ENCODE assay signal across 9 mouse cellular contexts in the genomic region with DNA sequence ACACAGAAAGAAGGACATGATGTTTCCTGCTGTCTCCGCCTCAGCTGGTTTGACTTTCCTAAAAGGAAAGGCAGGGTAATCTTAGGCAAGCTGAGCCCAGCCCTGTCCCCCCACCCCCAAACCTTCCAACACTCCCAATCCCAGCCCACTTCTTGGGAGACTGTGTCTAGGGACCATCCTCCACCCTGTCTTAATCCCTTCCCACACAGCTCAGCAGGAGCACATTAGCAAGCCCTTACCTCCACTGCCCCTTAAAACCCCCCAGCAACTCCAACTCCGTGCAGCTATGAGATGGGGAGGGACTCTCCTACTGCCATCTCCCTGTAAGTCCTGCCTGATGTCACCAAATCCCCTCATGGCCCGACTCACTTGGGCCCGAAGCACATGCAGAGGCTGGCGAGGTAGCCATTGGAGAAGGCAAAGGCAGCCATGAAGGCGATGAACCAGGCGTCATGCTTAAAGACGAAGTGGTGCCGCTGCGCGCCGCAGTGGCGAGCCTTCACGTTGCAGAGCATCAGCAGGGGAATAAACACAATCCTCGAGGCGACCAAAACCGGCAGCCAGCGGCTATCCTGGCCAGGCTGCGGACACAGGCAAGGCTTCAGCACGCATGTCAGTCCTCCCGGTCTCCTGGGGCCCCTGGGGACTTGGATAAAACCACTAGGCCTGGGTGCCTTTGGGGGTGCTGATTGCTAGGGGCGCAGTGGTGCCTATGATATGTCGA. TPM values are rescaled to one million over a fixed set of nuclear protein-coding genes. Genes with fewer than 3 reads are reported as not detected.
DNase-seq lines count a peak whose midpoint lies in the region; ATAC-seq and TF ChIP-seq lines count a peak whose summit lies in the region.
"Had no signal": no experiment of that assay in that cellular context is flagged by ENCODE, and none has a peak within 500 bp of the region (broad histone marks: within the 10 kb centered on the region; RNA-seq: fewer than 3 reads in every experiment).

No protein-coding gene starts in this region.

- WGBS in heart, embryonic 11.5 days (ENCODE audit: insufficient replicate concordance), result 56% methylated on average over 23 of the region's 23 CpGs
- 59% methylated on average over 23 of the region's 23 CpGs for WGBS in heart, embryonic 16.5 days
- 77% methylated on average over 23 of the region's 23 CpGs for WGBS in liver, postnatal 0 days (ENCODE audit: insufficient replicate concordance)

- H3K4me1 ChIP-seq in heart, embryonic 11.5 days (ENCODE audit: control insufficient read depth, insufficient read depth, low read length), result peaks cover 37% of the 10 kb centered on the region
- H3K4me1 ChIP-seq in G1E (ENCODE audit: insufficient read depth, low read depth, low read length), result peaks cover 75% of the 10 kb centered on the region
- peaks cover 34% of the 10 kb centered on the region for H3K4me1 ChIP-seq in heart, embryonic 16.5 days (ENCODE audit: control insufficient read depth, insufficient read depth, low read length)
- peaks cover 55% of the 10 kb centered on the region for H3K4me1 ChIP-seq in liver, postnatal 0 days (ENCODE audit: insufficient read depth)

- H3K9ac ChIP-seq in heart, embryonic 11.5 days (ENCODE audit: low read depth, low read length), result peak overlapping the region; percentile 34; the same call in 1 of the 2 replicates
- peak overlapping the region; percentile 58 for H3K9ac ChIP-seq in heart, embryonic 16.5 days (ENCODE audit: low read length)
- H3K9ac ChIP-seq in liver, postnatal 0 days (replicated peaks), result no peak overlapping the region

- no peak for ATAC-seq in heart, embryonic 11.5 days (replicated peaks; ENCODE audit: insufficient number of reproducible peaks, low FRiP score, low TSS enrichment)
- ATAC-seq in G1E (ENCODE audit: extremely low read depth, insufficient number of reproducible peaks, low FRiP score, poor library complexity, severe bottlenecking), result no peak
- ATAC-seq in heart, embryonic 16.5 days (replicated peaks; ENCODE audit: extremely low read depth, insufficient read depth, low FRiP score), result no peak
- no peak for ATAC-seq in liver, postnatal 0 days
- ATAC-seq: Patski had no signal

- H3K9me3 ChIP-seq in heart, embryonic 11.5 days (replicated peaks; ENCODE audit: control insufficient read depth, low read length), result no peaks in the 10 kb centered on the region
- H3K9me3 ChIP-seq in G1E (replicated peaks), result peaks cover 7% of the 10 kb centered on the region
- peaks cover 5% of the 10 kb centered on the region for H3K9me3 ChIP-seq in heart, embryonic 16.5 days (replicated peaks; ENCODE audit: control insufficient read depth, low read length)
- no peaks in the 10 kb centered on the region for H3K9me3 ChIP-seq in liver, postnatal 0 days (ENCODE audit: low read length)

- intact Hi-C loops in heart, postnatal 10 days (cut with DNase I), result no loop called here
- intact Hi-C loops in gastrocnemius, postnatal 36 days (cut with DNase I), result loop anchor here (1.0 kb wide), 1 partner anchor 43 kb away; no protein-coding TSS in a partner anchor

- no peak overlapping the region for H3K4me3 ChIP-seq in heart, embryonic 11.5 days (ENCODE audit: low read depth, low read length)
- H3K4me3 ChIP-seq in G1E (ENCODE audit: low read depth, low read length), result peak overlapping the region; percentile 28; the same call in 1 of the 2 replicates
- H3K4me3 ChIP-seq in heart, embryonic 16.5 days (ENCODE audit: low read length), result no peak overlapping the region
- no peak overlapping the region for H3K4me3 ChIP-seq in liver, postnatal 0 days (ENCODE audit: low read depth, low read length)

- no peak for DNase-seq in heart, postnatal 10 days
- no peak for DNase-seq in G1E (ENCODE audit: low spot score)
- no peak for DNase-seq in liver, postnatal 0 days
- no peak for DNase-seq in layer of hippocampus, postnatal 10 days (ENCODE audit: low spot score in 2 of 2)
- no peak for DNase-seq in left cerebral cortex, adult 8-10 months (ENCODE audit: low spot score in 2 of 2)
- DNase-seq in gastrocnemius, postnatal 36 days, result no peak

- peak overlapping the region; percentile 27 for H3K4me2 ChIP-seq in heart, embryonic 11.5 days
- H3K4me2 ChIP-seq in heart, embryonic 16.5 days (ENCODE audit: low read depth, low read length), result no peak overlapping the region; the same call in 1 of the 2 replicates
- H3K4me2 ChIP-seq in liver, postnatal 0 days (ENCODE audit: low read depth, low read length), result no peak overlapping the region

- no peak for TF ChIP-seq CTCF in G1E (IDR thresholded peaks at IDR 0.05; ENCODE audit: low read depth, low read length)
- no peak for TF ChIP-seq CTCF in liver, postnatal 0 days (IDR thresholded peaks at IDR 0.05; ENCODE audit: low read depth)

- no peaks in the 10 kb centered on the region for H3K27me3 ChIP-seq in heart, embryonic 11.5 days (ENCODE audit: control insufficient read depth, insufficient read depth, low read length)
- no peaks in the 10 kb centered on the region; the same call in 1 of the 2 replicates for H3K27me3 ChIP-seq in G1E (ENCODE audit: insufficient read depth, low read length)
- H3K27me3 ChIP-seq in heart, embryonic 16.5 days (ENCODE audit: control insufficient read depth, insufficient read depth, low read length), result no peaks in the 10 kb centered on the region
- no peaks in the 10 kb centered on the region for H3K27me3 ChIP-seq in liver, postnatal 0 days (ENCODE audit: insufficient read depth, low read length)
- H3K27me3 ChIP-seq: Patski had no signal

- H3K36me3 ChIP-seq in heart, embryonic 11.5 days (ENCODE audit: control insufficient read depth, insufficient read depth, low read length), result 0 out of 2 replicates have a peak, but pooled peaks cover 5% of the 10 kb centered on the region
- H3K36me3 ChIP-seq in G1E (replicated peaks), result peaks cover 68% of the 10 kb centered on the region
- H3K36me3 ChIP-seq in heart, embryonic 16.5 days (ENCODE audit: control insufficient read depth, insufficient read depth), result peaks cover 31% of the 10 kb centered on the region
- H3K36me3 ChIP-seq in liver, postnatal 0 days (replicated peaks; ENCODE audit: insufficient read depth, low read length), result peaks cover 53% of the 10 kb centered on the region

- no peak for TF ChIP-seq EP300 in liver, postnatal 0 days (IDR thresholded peaks at IDR 0.05; ENCODE audit: low read depth)

- H3K27ac ChIP-seq in heart, embryonic 11.5 days (ENCODE audit: low read depth, low read length), result peak overlapping the region; percentile 91
- H3K27ac ChIP-seq in heart, embryonic 16.5 days (ENCODE audit: low read length), result peak overlapping the region; percentile 93
- H3K27ac ChIP-seq in liver, postnatal 0 days (ENCODE audit: low read depth), result peak overlapping the region; percentile 74

RNA-seq across cellular contexts. Expression of a gene that starts 12.8 kb away (rescaled TPM):
- polyA plus RNA-seq in heart, embryonic 11.5 days (2014; fragmentation: Nextera tagmentation; extraction: Ambion mirVana), result 1,458 and 1,495 TPM in 2 replicates
- total RNA-seq in heart, postnatal 10 days (2021), result 1,000 to 10,000 TPM; 1,000 to 1,054 TPM
- total RNA-seq in G1E (2014; fragmentation: Nextera tagmentation), result 1,427 and 1,464 TPM in 2 replicates
- total RNA-seq in G1E (2017), result 1,152 and 1,547 TPM in 2 replicates
- 681 and 1,104 TPM in 2 replicates for polyA plus RNA-seq in G1E (2012)
- 1,191 and 1,235 TPM in 2 replicates for polyA plus RNA-seq in heart, embryonic 16.5 days (2015; fragmentation: Nextera tagmentation; extraction: Ambion mirVana)
- polyA plus RNA-seq in liver, postnatal 0 days (2015; fragmentation: Nextera tagmentation; extraction: Ambion mirVana), result 419 and 445 TPM in 2 replicates
- total RNA-seq in layer of hippocampus, postnatal 10 days (2021), result 1,000 to 10,000 TPM; 1,612 to 1,800 TPM
- total RNA-seq in left cerebral cortex, adult 8-10 months (2022), result 1,000 to 10,000 TPM; 1,476 to 1,616 (median 1,547) TPM
- 100 to 1,000 TPM; 866 to 924 TPM for total RNA-seq in gastrocnemius, postnatal 36 days (2021)

RNA-seq across cellular contexts. Expression of a gene that starts 13.5 kb away (rescaled TPM):
- 52.7 and 61.2 TPM in 2 replicates for polyA plus RNA-seq in heart, embryonic 11.5 days (2014; fragmentation: Nextera tagmentation; extraction: Ambion mirVana)
- total RNA-seq in heart, postnatal 10 days (2021), result 10 to 100 TPM; 88.3 to 99.0 TPM
- total RNA-seq in G1E (2014; fragmentation: Nextera tagmentation) (107 and 116 TPM in 2 replicates), G1E (2017) (93.5 and 118 TPM in 2 replicates)
- 143 and 207 TPM in 2 replicates for polyA plus RNA-seq in G1E (2012)
- polyA plus RNA-seq in heart, embryonic 16.5 days (2015; fragmentation: Nextera tagmentation; extraction: Ambion mirVana), result 110 and 137 TPM in 2 replicates
- 83.0 and 91.6 TPM in 2 replicates for polyA plus RNA-seq in liver, postnatal 0 days (2015; fragmentation: Nextera tagmentation; extraction: Ambion mirVana)
- total RNA-seq in layer of hippocampus, postnatal 10 days (2021), result 10 to 100 TPM; 27.1 to 37.0 TPM
- total RNA-seq in left cerebral cortex, adult 8-10 months (2022), result 10 to 100 TPM; 27.4 to 32.1 (median 29.5) TPM
- 10 to 100 TPM; 30.3 to 35.8 TPM for total RNA-seq in gastrocnemius, postnatal 36 days (2021)

RNA-seq across cellular contexts. Expression of a gene that starts 16.0 kb away (rescaled TPM):
- polyA plus RNA-seq in heart, embryonic 11.5 days (2014; fragmentation: Nextera tagmentation; extraction: Ambion mirVana), result 1.4 TPM in 1 of 2 replicates, not detected in the other
- not detected for total RNA-seq in heart, postnatal 10 days (2021)
- not detected in 2 replicates for total RNA-seq in G1E (2014; fragmentation: Nextera tagmentation)
- total RNA-seq in G1E (2017), result not detected in 2 replicates
- not detected in 2 replicates for polyA plus RNA-seq in G1E (2012)
- polyA plus RNA-seq in heart, embryonic 16.5 days (2015; fragmentation: Nextera tagmentation; extraction: Ambion mirVana), result 0.25 and 0.49 TPM in 2 replicates
- 0.19 TPM in 1 of 2 replicates, not detected in the other for polyA plus RNA-seq in liver, postnatal 0 days (2015; fragmentation: Nextera tagmentation; extraction: Ambion mirVana)
- total RNA-seq in layer of hippocampus, postnatal 10 days (2021), result not detected
- not detected for total RNA-seq in left cerebral cortex, adult 8-10 months (2022)
- 1 to 10 TPM in 1 of 2 experiments, under 1 TPM in 1; 0.33 to 1.2 TPM for total RNA-seq in gastrocnemius, postnatal 36 days (2021)
- polyA plus RNA-seq: Patski had no signal

RNA-seq across cellular contexts. Expression of a gene that starts 22.2 kb away (rescaled TPM):
- 87.2 and 91.0 TPM in 2 replicates for polyA plus RNA-seq in heart, embryonic 11.5 days (2014; fragmentation: Nextera tagmentation; extraction: Ambion mirVana)
- 10 to 100 TPM; 34.5 to 36.8 TPM for total RNA-seq in heart, postnatal 10 days (2021)
- 46.5 and 60.9 TPM in 2 replicates for total RNA-seq in G1E (2014; fragmentation: Nextera tagmentation)
- 65.9 and 77.1 TPM in 2 replicates for total RNA-seq in G1E (2017)
- polyA plus RNA-seq in G1E (2012), result 24.6 and 24.9 TPM in 2 replicates
- 89.4 and 89.9 TPM in 2 replicates for polyA plus RNA-seq in heart, embryonic 16.5 days (2015; fragmentation: Nextera tagmentation; extraction: Ambion mirVana)
- 47.7 and 47.9 TPM in 2 replicates for polyA plus RNA-seq in liver, postnatal 0 days (2015; fragmentation: Nextera tagmentation; extraction: Ambion mirVana)
- total RNA-seq in layer of hippocampus, postnatal 10 days (2021), result 10 to 100 TPM; 47.4 TPM
- 10 to 100 TPM; 26.8 to 33.4 (median 29.4) TPM for total RNA-seq in left cerebral cortex, adult 8-10 months (2022)
- total RNA-seq in gastrocnemius, postnatal 36 days (2021), result 10 to 100 TPM; 17.3 to 21.4 TPM

RNA-seq across cellular contexts. Expression of a gene that starts 30.4 kb away (rescaled TPM):
- polyA plus RNA-seq in heart, embryonic 11.5 days (2014; fragmentation: Nextera tagmentation; extraction: Ambion mirVana), result 2.4 TPM in 2 replicates
- 1 to 10 TPM; 1.8 to 2.7 TPM for total RNA-seq in heart, postnatal 10 days (2021)
- total RNA-seq in G1E (2014; fragmentation: Nextera tagmentation) (5.1 and 5.9 TPM in 2 replicates), G1E (2017) (11.0 and 11.1 TPM in 2 replicates)
- polyA plus RNA-seq in G1E (2012), result 8.6 and 9.2 TPM in 2 replicates
- 5.3 and 10.9 TPM in 2 replicates for polyA plus RNA-seq in heart, embryonic 16.5 days (2015; fragmentation: Nextera tagmentation; extraction: Ambion mirVana)
- polyA plus RNA-seq in liver, postnatal 0 days (2015; fragmentation: Nextera tagmentation; extraction: Ambion mirVana), result 2.8 and 3.0 TPM in 2 replicates
- 1 to 10 TPM; 3.5 to 3.9 TPM for total RNA-seq in layer of hippocampus, postnatal 10 days (2021)
- 1 to 10 TPM; 2.1 to 3.2 (median 2.5) TPM for total RNA-seq in left cerebral cortex, adult 8-10 months (2022)
- total RNA-seq in gastrocnemius, postnatal 36 days (2021), result under 1 TPM; 0.64 to 0.79 TPM
